Mouse (Mus musculus) hindlimb bud, embryonic 11.5 days (tissue): Measurements from ENCODE around the gene Iqcb1.

ENCODE experiments used
- DNase-seq: peaks from one replicate; pipeline ENCODE4 v3.0.0-alpha.2; 2012; ENCODE audit warnings: low read depth, low spot score; ENCODE audit errors: extremely low spot score

Gene Iqcb1

GRCm38 (mm10) chr16:36874583-36875275 lies 46.5 kb downstream of the Iqcb1 start, which contains the start of the genes Eaf2 and Golgb1:
Eaf2 (minus strand) TSS chr16:36875003.
Golgb1 (plus strand) TSS chr16:36875140.
- peak; percentile 99 for DNase-seq

- DNase-seq = no peak
Measured at GRCm38 (mm10) chr16:36875276-36875851, 47.2 kb downstream of the Iqcb1 start.

GRCm38 (mm10) chr16:36877316-36877715 lies 49.1 kb downstream of the Iqcb1 start:
- DNase-seq = no peak

- no peak for DNase-seq
Measured at GRCm38 (mm10) chr16:36882737-36883343, 54.7 kb downstream of the Iqcb1 start.

GRCm38 (mm10) chr16:36884881-36885280 lies 56.7 kb downstream of the Iqcb1 start:
- DNase-seq = no peak

- no peak for DNase-seq
Measured at GRCm38 (mm10) chr16:36885912-36886311, 57.7 kb downstream of the Iqcb1 start.

- DNase-seq = no peak
Measured at GRCm38 (mm10) chr16:36887546-36887945, 59.4 kb downstream of the Iqcb1 start.

- no peak for DNase-seq
Measured at GRCm38 (mm10) chr16:36890559-36890958, 62.4 kb downstream of the Iqcb1 start.

GRCm38 (mm10) chr16:36891415-36891814 lies 63.2 kb downstream of the Iqcb1 start:
- DNase-seq = no peak

- no peak for DNase-seq
Measured at GRCm38 (mm10) chr16:36893317-36893716, 65.1 kb downstream of the Iqcb1 start.

- no peak for DNase-seq
Measured at GRCm38 (mm10) chr16:36896712-36897111, 68.5 kb downstream of the Iqcb1 start.

- no peak for DNase-seq
Measured at GRCm38 (mm10) chr16:36903156-36903555, 75.0 kb downstream of the Iqcb1 start.

GRCm38 (mm10) chr16:36911909-36912308 lies 83.7 kb downstream of the Iqcb1 start:
- DNase-seq = no peak

- no peak for DNase-seq
Measured at GRCm38 (mm10) chr16:36912311-36912710, 84.1 kb downstream of the Iqcb1 start.

- no peak for DNase-seq
Measured at GRCm38 (mm10) chr16:36914195-36914594, 86.0 kb downstream of the Iqcb1 start.

GRCm38 (mm10) chr16:36918505-36918904 lies 90.3 kb downstream of the Iqcb1 start:
- no peak for DNase-seq

GRCm38 (mm10) chr16:36920410-36920809 lies 92.2 kb downstream of the Iqcb1 start:
- DNase-seq = no peak

GRCm38 (mm10) chr16:36921067-36921613 lies 93.0 kb downstream of the Iqcb1 start:
- no peak for DNase-seq

GRCm38 (mm10) chr16:36921980-36922379 lies 93.8 kb downstream of the Iqcb1 start:
- no peak for DNase-seq
